Mouse (Mus musculus) hindbrain, embryonic 11.5 days (tissue): ENCODE results near the gene Phex. TPM values are rescaled to one million over a fixed set of nuclear protein-coding genes. Genes with fewer than 3 reads are reported as not detected.
A peak's percentile ranks its signal among the peaks of the same experiment; 100 is the strongest.

ENCODE experiments used
- ATAC-seq: fragments of 200-750 bp; cut with Nextera tagmentation; 2 replicates; pipeline ENCODE4 v1.8.0; 2017; ENCODE audit warnings: mild to moderate bottlenecking, moderate TSS enrichment, moderate library complexity; ENCODE audit not compliant: low FRiP score
- DNase-seq: peaks from one replicate; pipeline ENCODE4 v3.0.0-alpha.2; 2015; ENCODE audit warnings: low spot score
- H3K27ac ChIP-seq: fragments of 300-500 bp; sonication (generic); 2 replicates; pipeline ENCODE4 v1.5.1; 2014; ENCODE audit warnings: mild to moderate bottlenecking, low read depth, low read length
- H3K27me3 ChIP-seq: fragments of 300-500 bp; sonication (generic); 2 replicates; pipeline ENCODE4 v1.6.1; 2014; ENCODE audit warnings: mild to moderate bottlenecking, low read length, moderate library complexity, mixed read lengths; ENCODE audit not compliant: control insufficient read depth, insufficient read depth
- H3K36me3 ChIP-seq: fragments of 300-500 bp; sonication (generic); 2 replicates; pipeline ENCODE4 v1.6.1; 2014; ENCODE audit warnings: mild to moderate bottlenecking, low read length, moderate library complexity, mixed read lengths; ENCODE audit not compliant: control insufficient read depth, insufficient read depth
- H3K4me1 ChIP-seq: fragments of 300-500 bp; sonication (generic); replicated peaks from 2 replicates; pipeline ENCODE4 v1.6.1; 2014; ENCODE audit warnings: low read length, mixed read lengths; ENCODE audit not compliant: control insufficient read depth, insufficient read depth
- H3K4me2 ChIP-seq: fragments of 300-500 bp; sonication (generic); replicated peaks from 2 replicates; pipeline ENCODE4 v1.6.1; 2014; ENCODE audit warnings: mild to moderate bottlenecking, low read depth, low read length
- H3K4me3 ChIP-seq: fragments of 300-500 bp; sonication (generic); 2 replicates; pipeline ENCODE4 v1.5.1; 2014; ENCODE audit warnings: low read depth, low read length
- H3K9ac ChIP-seq: fragments of 300-500 bp; sonication (generic); 2 replicates; pipeline ENCODE4 v1.6.1; 2014; ENCODE audit warnings: low read depth, low read length
- H3K9me3 ChIP-seq: fragments of 300-500 bp; sonication (generic); 2 replicates; pipeline ENCODE4 v1.6.1; 2016; ENCODE audit warnings: low read length; ENCODE audit not compliant: control insufficient read depth
- WGBS: fragments of 180-500 bp; shearing (Covaris S2); extraction: QIAGEN DNeasy Blood & Tissue Kit; methylation state at CpG from one replicate; pipeline ENCODE4 v1.1.7; 2014; 5-methylcytosine and 5-hydroxymethylcytosine counted together
- polyA plus RNA-seq: library from polyadenylated mRNA; unstranded; fragments of >200 nt; fragmentation: Nextera tagmentation; extraction: Ambion mirVana; gene quantifications from 2 replicates; pipeline ENCODE4 v1.2.1, GENCODE M21; 2014

Phex gene
- polyA plus RNA-seq, 1 experiment from 2014 or later, result 0.62 TPM

DNA sequence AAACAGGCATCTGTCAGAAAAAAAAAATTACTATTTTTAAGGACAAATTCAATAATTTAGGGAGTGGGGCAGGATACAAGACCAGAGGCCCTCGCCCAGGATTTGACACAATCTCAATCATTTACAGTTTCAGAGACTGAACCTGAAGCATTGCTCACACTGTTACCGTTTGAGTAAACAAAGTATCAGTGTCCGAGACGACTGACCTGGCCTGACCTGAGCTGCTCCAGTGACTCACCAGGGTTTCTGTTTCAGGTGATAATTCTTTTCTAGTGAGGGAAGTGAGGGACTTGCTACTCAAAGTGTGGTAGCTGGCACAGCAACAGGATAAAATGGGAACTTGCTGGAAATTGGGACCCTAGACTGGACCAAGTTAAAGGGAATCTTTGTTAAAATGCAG lies 80.4 kb downstream of the Phex start:
- Histone ChIP-seq H3K4me2 (no peak overlapping the region), H3K27ac (no peak overlapping the region), H3K4me1 (no peaks in the 10 kb centered on the region), H3K9me3 (no peaks in the 10 kb centered on the region), H3K27me3 (no peaks in the 10 kb centered on the region), H3K9ac (no peak overlapping the region), H3K4me3 (no peak overlapping the region), H3K36me3 (no peaks in the 10 kb centered on the region)
- ATAC-seq, result no peak
- no peak for DNase-seq
- 55% methylated on average over 4 of the region's 4 CpGs for WGBS

- no peak overlapping the region for H3K4me2 ChIP-seq
- WGBS, result 85% methylated on average over 3 of the region's 3 CpGs
- no peak for ATAC-seq
- H3K27me3 ChIP-seq, result no peaks in the 10 kb centered on the region
- no peaks in the 10 kb centered on the region for H3K36me3 ChIP-seq
- no peak overlapping the region for H3K27ac ChIP-seq
- H3K9me3 ChIP-seq, result no peaks in the 10 kb centered on the region
- DNase-seq, result no peak
- H3K9ac ChIP-seq, result no peak overlapping the region
- H3K4me1 ChIP-seq, result no peaks in the 10 kb centered on the region
- no peak overlapping the region for H3K4me3 ChIP-seq
These were observed 85.3 kb downstream of the Phex start for GRCm38 (mm10) chrX:157329821-157330220.

- Histone ChIP-seq H3K4me3 (no peak overlapping the region), H3K27ac (no peak overlapping the region), H3K9ac (no peak overlapping the region), H3K4me1 (no peaks in the 10 kb centered on the region), H3K27me3 (no peaks in the 10 kb centered on the region), H3K36me3 (no peaks in the 10 kb centered on the region), H3K9me3 (no peaks in the 10 kb centered on the region), H3K4me2 (no peak overlapping the region)
- ATAC-seq (no peak), DNase-seq (no peak)
- 79% methylated on average over 1 of the region's 1 CpGs for WGBS
These were observed 86.7 kb downstream of the Phex start for GRCm38 (mm10) chrX:157328396-157328795.

DNA sequence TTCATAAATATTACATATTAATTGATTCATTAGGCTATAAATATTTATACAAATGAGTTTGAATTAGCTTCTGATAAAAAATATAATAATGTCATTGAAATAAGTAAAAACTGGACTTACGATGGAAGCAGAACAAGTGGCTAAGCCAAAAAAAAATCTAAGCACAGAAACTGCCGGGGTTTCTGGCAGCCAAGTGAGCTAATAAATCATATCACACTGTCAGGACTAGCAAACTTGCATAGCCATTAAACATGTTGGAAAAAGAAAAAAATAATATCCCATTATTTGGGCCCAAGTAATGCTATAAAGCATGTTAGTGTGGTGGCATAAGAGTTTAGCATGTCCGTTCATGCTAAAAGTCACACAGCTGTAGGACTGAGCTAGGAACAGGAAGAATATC lies 87.4 kb downstream of the Phex start:
- DNase-seq (no peak), ATAC-seq (no peak)
- Histone ChIP-seq H3K27me3 (no peaks in the 10 kb centered on the region), H3K9ac (no peak overlapping the region), H3K27ac (no peak overlapping the region), H3K36me3 (no peaks in the 10 kb centered on the region), H3K4me3 (no peak overlapping the region), H3K4me1 (no peaks in the 10 kb centered on the region), H3K9me3 (no peaks in the 10 kb centered on the region), H3K4me2 (no peak overlapping the region)
- WGBS, result 88% methylated on average over 3 of the region's 3 CpGs

GRCm38 (mm10) chrX:157324396-157324795 lies 90.7 kb downstream of the Phex start:
- Histone ChIP-seq H3K4me1 (no peaks in the 10 kb centered on the region), H3K4me3 (no peak overlapping the region), H3K9ac (no peak overlapping the region), H3K36me3 (no peaks in the 10 kb centered on the region), H3K9me3 (no peaks in the 10 kb centered on the region), H3K4me2 (no peak overlapping the region), H3K27ac (no peak overlapping the region), H3K27me3 (no peaks in the 10 kb centered on the region)
- 89% methylated on average over 3 of the region's 3 CpGs for WGBS
- ATAC-seq, result no peak
- no peak for DNase-seq

- Histone ChIP-seq H3K36me3 (no peaks in the 10 kb centered on the region), H3K4me1 (no peaks in the 10 kb centered on the region)
These were observed 104.8 kb downstream of the Phex start for GRCm38 (mm10) chrX:157310331-157310730.

DNA sequence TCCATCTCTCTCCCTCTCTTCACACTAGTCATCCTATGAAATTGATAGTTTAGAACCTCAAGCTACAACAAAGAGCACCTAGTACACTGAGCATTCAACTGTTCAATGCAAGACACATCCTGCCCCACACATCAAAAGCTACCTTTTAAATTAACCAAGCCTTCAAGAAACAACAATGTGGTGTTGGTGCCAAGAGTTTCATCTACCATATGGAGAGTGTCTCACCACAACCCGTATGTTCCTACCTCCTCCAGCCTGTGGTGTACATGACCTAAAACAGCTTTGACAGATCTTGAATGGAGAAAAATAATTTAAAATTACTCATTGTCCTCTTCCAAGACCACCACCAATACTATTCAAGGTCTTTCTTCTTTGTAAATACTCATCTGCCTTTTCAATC lies 106.9 kb downstream of the Phex start:
- Histone ChIP-seq H3K4me2 (no peak overlapping the region), H3K36me3 (no peaks in the 10 kb centered on the region)

More at GRCm38 (mm10) chrX:157310331-157310730, 104.8 kb downstream of the Phex start:
- ATAC-seq (no peak), DNase-seq (no peak)
- H3K27me3 ChIP-seq, result no peaks in the 10 kb centered on the region
- H3K9me3 ChIP-seq, result no peaks in the 10 kb centered on the region
- no peak overlapping the region for H3K4me3 ChIP-seq
- no peak overlapping the region for H3K4me2 ChIP-seq
- H3K9ac ChIP-seq, result no peak overlapping the region
- H3K27ac ChIP-seq, result no peak overlapping the region
- WGBS, result 72% methylated on average over 3 of the region's 3 CpGs

GRCm38 (mm10) chrX:157307411-157307810 lies 107.7 kb downstream of the Phex start:
- ATAC-seq (peak; percentile 30; the same call in 1 of the 2 replicates), DNase-seq (peak; percentile 65)
- Histone ChIP-seq H3K36me3 (no peaks in the 10 kb centered on the region), H3K4me1 (no peaks in the 10 kb centered on the region), H3K4me2 (no peak overlapping the region), H3K27ac (no peak overlapping the region), H3K4me3 (no peak overlapping the region), H3K9ac (no peak overlapping the region), H3K27me3 (no peaks in the 10 kb centered on the region), H3K9me3 (no peaks in the 10 kb centered on the region)
- 6% methylated on average over 3 of the region's 3 CpGs for WGBS

More for the DNA sequence above, 106.9 kb downstream of the Phex start:
- no peak for ATAC-seq
- Histone ChIP-seq H3K27me3 (no peaks in the 10 kb centered on the region), H3K9me3 (no peaks in the 10 kb centered on the region), H3K4me3 (no peak overlapping the region), H3K9ac (no peak overlapping the region), H3K27ac (no peak overlapping the region), H3K4me1 (no peaks in the 10 kb centered on the region)
- 78% methylated on average over 1 of the region's 1 CpGs for WGBS
- no peak for DNase-seq

GRCm38 (mm10) chrX:157306796-157307405 lies 108.2 kb downstream of the Phex start:
- Histone ChIP-seq H3K9ac (no peak overlapping the region), H3K4me3 (no peak overlapping the region), H3K4me2 (no peak overlapping the region), H3K36me3 (no peaks in the 10 kb centered on the region), H3K4me1 (no peaks in the 10 kb centered on the region), H3K27ac (no peak overlapping the region), H3K27me3 (no peaks in the 10 kb centered on the region), H3K9me3 (no peaks in the 10 kb centered on the region)
- DNase-seq (no peak), ATAC-seq (peak; percentile 67; the same call in 1 of the 2 replicates)
- WGBS, result 35% methylated on average over 4 of the region's 4 CpGs
